Mouse (Mus musculus) lung, postnatal 0 days (tissue): ENCODE data around the gene Mybbp1a.

ENCODE experiments used
- CTCF ChIP-seq: IDR thresholded peaks from 2 replicates; pipeline ENCODE4 v1.5.1; 2016; ENCODE audit warnings: antibody characterized with exemption, mild to moderate bottlenecking
- EP300 ChIP-seq: IDR thresholded peaks from 2 replicates; pipeline ENCODE4 v1.6.1; 2016; ENCODE audit warnings: antibody characterized with exemption, mild to moderate bottlenecking, control low read depth

GRCm38 (mm10) chr11:72416666-72417065, 24.5 kb upstream of the Mybbp1a start:
- no peak for TF ChIP-seq CTCF
- no peak for TF ChIP-seq EP300
